Mouse (Mus musculus) 3134 (cell line): ENCODE measurements around the gene Efnb1.

Experiments
- DNase-seq: peaks from one replicate; pipeline ENCODE4 v3.0.0-alpha.2; 2011; ENCODE audit warnings: low spot score; ENCODE audit not compliant: insufficient read length; ENCODE audit errors: extremely low read depth

The Efnb1 gene

DNA sequence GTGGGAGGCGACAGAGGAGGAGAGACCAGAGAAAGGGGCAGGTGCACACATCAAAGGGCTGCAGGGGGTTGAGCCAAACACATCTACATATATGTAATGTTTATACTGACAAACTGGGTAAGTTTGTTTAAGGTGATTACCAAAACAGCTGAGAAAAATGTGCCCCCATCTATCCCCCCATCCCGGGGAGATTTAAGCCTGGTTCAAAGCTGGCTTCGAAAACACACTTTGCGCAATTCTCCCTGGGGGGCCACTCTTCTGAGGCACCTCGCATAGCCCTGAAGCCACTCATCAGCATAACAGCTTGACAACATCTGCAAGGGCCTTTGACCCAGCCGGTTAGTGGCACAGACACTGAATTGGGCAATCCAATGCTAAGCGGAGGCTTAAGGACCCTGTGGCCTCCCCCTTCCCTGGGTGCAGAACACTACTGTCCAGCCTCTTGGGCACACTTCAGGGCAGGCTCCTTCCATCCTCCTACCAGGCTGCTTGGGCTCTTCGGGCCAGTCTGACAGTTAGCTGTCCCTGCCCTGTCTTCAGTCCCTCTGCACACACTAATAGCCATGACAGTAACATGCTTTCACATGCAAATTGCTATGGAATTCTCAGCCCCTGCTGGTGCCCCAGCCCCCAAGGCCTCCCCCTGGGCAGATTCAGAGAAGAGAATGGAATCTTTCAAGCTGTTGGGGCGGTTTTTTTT is 16.8 kb downstream of the Efnb1 start:
- DNase-seq, result no peak

- DNase-seq, result no peak
Observed at GRCm38 (mm10) chrX:99153266-99153646, 17.3 kb downstream of the Efnb1 start.

DNA sequence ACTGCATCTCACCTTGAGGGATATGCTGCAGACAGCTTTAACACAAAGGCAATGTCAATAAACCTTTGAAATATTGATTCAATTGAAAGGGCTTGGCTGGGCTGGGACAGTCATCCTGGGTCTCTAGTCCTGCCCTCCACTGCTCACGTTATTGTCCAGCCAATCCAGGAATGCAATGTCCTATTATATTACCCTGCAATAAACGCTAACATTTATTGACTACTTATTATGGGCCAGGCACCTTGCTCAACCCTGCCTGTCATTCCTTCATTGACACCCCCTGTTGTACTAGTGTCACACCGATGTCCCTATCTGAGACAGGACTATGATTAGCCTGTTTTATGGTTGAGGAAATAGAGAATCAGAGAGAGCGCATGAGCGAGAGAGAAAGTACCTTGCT is 18.4 kb downstream of the Efnb1 start:
- DNase-seq, result no peak

- no peak for DNase-seq
Observed at GRCm38 (mm10) chrX:99159020-99159419, 23.1 kb downstream of the Efnb1 start.

- DNase-seq, result no peak
Observed at GRCm38 (mm10) chrX:99164111-99164510, 28.2 kb downstream of the Efnb1 start.

GRCm38 (mm10) chrX:99164855-99165368 is 29.0 kb downstream of the Efnb1 start:
- DNase-seq, result no peak

DNA sequence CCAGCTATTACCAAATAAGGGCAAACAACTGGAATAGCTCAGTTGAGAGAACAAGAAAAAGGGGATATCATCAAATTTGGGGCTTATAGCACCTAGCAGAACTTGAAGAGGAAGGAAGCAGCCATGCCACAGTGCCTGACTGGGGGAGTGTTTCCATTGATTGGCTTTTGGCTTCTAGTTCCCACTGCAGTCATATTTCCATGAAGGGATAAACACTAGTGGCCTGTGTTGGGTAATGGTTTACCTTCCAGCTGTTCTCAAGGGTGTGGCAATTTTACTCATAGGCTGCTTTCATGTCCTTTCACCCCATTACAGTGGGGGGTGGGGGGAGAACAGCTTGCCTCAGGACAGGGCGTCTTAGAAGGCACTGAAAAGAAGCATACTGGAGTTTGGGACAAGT is 31.1 kb downstream of the Efnb1 start:
- DNase-seq, result no peak

DNA sequence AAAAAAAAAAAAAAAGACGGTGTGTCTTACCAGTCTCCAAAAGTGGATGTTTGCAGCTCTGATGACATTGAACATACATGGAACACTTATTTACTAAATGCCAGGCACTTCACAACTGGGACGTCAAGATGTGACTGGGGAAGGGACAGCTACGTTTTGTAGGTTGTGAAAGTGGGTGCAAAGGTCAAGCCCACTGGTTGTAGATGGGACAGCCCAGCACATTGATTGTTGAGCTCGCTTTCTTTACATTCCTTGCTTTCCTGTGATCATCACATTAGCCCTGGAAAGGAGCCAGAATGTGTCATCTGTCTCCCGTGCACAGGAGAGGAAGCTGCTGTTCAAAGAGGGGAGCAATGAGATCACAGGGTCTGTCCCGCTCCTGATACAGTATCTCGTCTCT is 31.6 kb downstream of the Efnb1 start:
- no peak for DNase-seq

- no peak for DNase-seq
Observed at GRCm38 (mm10) chrX:99172301-99172700, 36.4 kb downstream of the Efnb1 start.

GRCm38 (mm10) chrX:99185081-99185596 is 49.2 kb downstream of the Efnb1 start:
- no peak for DNase-seq

DNA sequence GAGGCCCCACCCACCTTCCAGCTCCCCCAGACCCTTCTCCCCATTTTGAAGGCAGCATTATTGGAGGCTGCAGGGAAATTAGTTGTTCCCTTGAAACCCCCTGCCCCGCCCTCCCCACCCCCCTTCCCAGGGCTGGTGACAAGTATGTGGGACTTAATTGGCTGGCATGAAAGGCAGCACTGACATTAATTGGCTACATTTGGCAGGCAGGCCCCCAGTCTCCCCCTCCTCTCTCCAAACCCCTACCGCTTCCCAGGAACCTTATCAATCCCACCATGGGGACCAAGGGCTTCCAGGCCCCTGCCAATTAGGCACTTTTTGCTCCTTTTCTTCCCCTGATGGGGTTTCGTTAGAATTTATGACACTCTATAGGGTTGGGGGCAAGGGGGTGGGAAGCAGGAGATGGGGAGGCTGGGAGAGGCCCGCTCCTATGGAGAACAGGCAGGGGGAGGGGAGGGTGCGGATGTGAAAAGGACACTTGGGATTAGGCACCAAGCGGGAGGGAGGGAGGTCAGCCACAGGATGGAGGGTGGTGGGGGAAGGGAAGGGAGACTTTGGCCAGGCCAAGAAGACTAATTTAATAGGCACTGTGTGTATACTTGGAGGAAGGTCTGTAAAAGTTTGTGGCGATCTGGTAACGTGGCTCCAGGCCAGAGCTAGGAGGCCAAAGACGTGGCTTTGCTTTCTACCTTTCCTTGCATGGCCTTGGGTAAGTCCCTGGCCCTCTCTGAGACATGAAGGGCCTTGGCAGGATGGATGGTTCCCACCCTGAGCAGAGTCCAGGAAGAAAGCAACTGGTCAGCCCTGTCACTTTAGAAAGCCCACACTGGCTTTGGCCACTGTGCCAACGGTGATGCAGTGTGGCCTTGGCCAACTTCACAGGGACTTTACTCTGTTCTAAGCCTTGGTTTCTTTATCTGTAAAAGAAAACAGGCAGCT is 50.8 kb downstream of the Efnb1 start:
- no peak for DNase-seq

DNA sequence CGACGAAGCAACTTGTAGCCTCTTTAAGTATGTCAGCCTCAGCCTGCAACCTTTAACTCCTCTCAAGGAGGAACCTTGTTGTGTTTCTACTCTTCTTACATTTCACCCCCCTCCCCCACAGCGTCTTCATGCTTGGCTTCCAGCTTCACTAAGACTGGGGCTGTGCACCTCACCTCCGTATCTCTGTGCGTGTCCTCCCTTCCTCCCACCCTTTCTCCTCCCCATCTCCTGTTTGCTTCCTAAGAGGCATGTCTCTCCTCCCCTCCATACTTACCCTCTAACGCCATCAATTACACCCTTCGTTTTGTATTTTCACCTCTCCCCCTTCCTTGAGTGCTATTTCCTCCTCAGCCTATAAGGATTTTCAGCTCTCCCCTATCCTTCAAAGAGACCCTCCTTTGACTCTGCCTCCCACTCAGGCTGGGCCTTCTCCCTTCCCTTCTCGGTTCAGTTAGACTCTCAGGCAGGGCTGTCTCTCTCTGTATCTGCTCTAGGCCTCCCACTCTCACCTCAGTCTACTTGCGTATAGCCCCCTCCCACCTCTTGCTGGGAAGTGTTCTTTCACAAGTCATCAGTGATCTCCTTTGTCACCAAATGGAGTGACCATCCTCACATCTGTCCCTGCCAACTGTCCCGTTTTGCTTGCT is 55.6 kb downstream of the Efnb1 start:
- DNase-seq, result no peak

GRCm38 (mm10) chrX:99196910-99197309 is 61.0 kb downstream of the Efnb1 start:
- DNase-seq, result no peak

DNA sequence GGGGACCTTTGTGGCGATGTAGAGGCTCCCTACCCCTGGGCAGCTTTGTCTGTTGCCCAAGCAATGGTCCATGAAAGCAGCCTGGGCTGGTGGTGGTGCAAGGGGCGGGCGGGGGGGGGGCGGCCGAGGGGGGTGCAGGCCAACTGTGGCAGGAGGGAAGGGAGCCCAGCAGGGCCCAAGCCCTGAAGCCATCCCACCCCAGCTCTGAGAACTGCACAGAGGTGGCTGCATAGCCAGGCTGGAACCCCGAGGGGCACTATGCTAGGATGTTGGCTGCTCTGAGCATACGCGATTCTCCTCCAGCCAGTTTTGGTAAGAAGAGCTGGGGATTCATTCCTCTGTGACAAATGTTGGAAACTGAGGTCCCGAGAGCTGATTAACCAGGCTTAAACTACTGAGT is 62.6 kb downstream of the Efnb1 start:
- no peak for DNase-seq
